1 mouse cellular context compared by ENCODE assay signal in genomic region chr16:17911052-17911595, GRCm38 (mm10).
TF ChIP-seq lines count a peak whose summit lies in the region.

Ess2 (minus strand) TSS chr16:17911348.

TF ChIP-seq in MEL, 35 proteins besides CTCF, POLR2A, EP300 and RAD21 (continued from another document):
- TF ChIP-seq MYC (IDR thresholded peaks at IDR 0.05; ENCODE audit: low read depth, low read length): peak; percentile 72; the same call in 1 of the 2 replicates
- TF ChIP-seq SIN3A (IDR thresholded peaks at IDR 0.05; ENCODE audit: low read length): peak; percentile 97
- TF ChIP-seq MEF2A (IDR thresholded peaks at IDR 0.05; ENCODE audit: extremely low read depth, insufficient replicate concordance, low read depth, low read length, poor library complexity, severe bottlenecking): no peak
- TF ChIP-seq KAT2A (conservative IDR thresholded peaks at IDR 0.05; ENCODE audit: low read depth, low read length): peak; percentile 87
